Mouse (Mus musculus) brain, embryonic 14.5 days (tissue): Measurements from ENCODE around the gene Tead3.

Experiments used
- CTCF ChIP-seq: fragments of 200-500 bp; IDR thresholded peaks from 2 replicates; pipeline ENCODE4 v1.5.1; 2012; ENCODE audit warnings: inconsistent platforms, mild to moderate bottlenecking, moderate library complexity, borderline replicate concordance; ENCODE audit not compliant: insufficient read depth, insufficient read length; ENCODE audit errors: extremely low read depth
- POLR2A ChIP-seq: fragments of 200-500 bp; IDR thresholded peaks from 2 replicates; pipeline ENCODE4 v1.6.1; 2012; ENCODE audit warnings: mild to moderate bottlenecking, inconsistent platforms, borderline replicate concordance; ENCODE audit not compliant: poor library complexity, insufficient read depth, insufficient read length, severe bottlenecking; ENCODE audit errors: extremely low read depth

GRCm38 (mm10) chr17:28328946-28329345, 21.7 kb downstream of the Tead3 start:
- TF ChIP-seq CTCF (no peak), POLR2A (no peak)
